Mouse (Mus musculus) spleen, adult 2 months (tissue): ENCODE measurements around the gene Pnpla2. TPM values are rescaled to one million over a fixed set of nuclear protein-coding genes. Genes with fewer than 3 reads are reported as not detected.

ENCODE experiments used
- DNase-seq, 2 experiments: peaks; one replicate each; pipeline versions ENCODE4 v3.0.0 to v3.0.0-alpha.2; 2012 to 2021; ENCODE audit warnings: low spot score in 2 of 2, low read depth in 1 of 2
- H3K27ac ChIP-seq: fragments of 200-500 bp; 2 replicates; pipeline ENCODE4 v1.5.1; 2012; ENCODE audit warnings: low read length, inconsistent platforms; ENCODE audit not compliant: insufficient read depth
- H3K27me3 ChIP-seq: fragments of 200-500 bp; 2 replicates; pipeline ENCODE4 v1.6.1; 2012; ENCODE audit warnings: mild to moderate bottlenecking, moderate library complexity, low read length, inconsistent platforms; ENCODE audit not compliant: control insufficient read depth, insufficient read depth
- H3K36me3 ChIP-seq: fragments of 200-500 bp; 2 replicates; pipeline ENCODE4 v1.6.1; 2012; ENCODE audit warnings: mild to moderate bottlenecking, low read length, inconsistent platforms; ENCODE audit not compliant: control insufficient read depth, insufficient read depth
- H3K4me1 ChIP-seq: fragments of 200-500 bp; 2 replicates; pipeline ENCODE4 v1.6.1; 2011; ENCODE audit warnings: inconsistent platforms; ENCODE audit not compliant: control insufficient read depth, insufficient read depth, insufficient read length
- H3K4me3 ChIP-seq: fragments of 200-500 bp; 2 replicates; pipeline ENCODE4 v1.5.1; 2011; ENCODE audit warnings: mild to moderate bottlenecking, inconsistent platforms; ENCODE audit not compliant: insufficient read depth, insufficient read length; ENCODE audit errors: extremely low read depth
- CTCF ChIP-seq: fragments of 200-500 bp; IDR thresholded peaks from 2 replicates; pipeline ENCODE4 v1.5.1; 2011; ENCODE audit warnings: mild to moderate bottlenecking, inconsistent platforms; ENCODE audit not compliant: insufficient read depth, insufficient read length, insufficient replicate concordance; ENCODE audit errors: extremely low read depth
- POLR2A ChIP-seq: fragments of 200-500 bp; IDR thresholded peaks from 2 replicates; pipeline ENCODE4 v1.6.1; 2011; ENCODE audit warnings: low read depth, low read length, inconsistent platforms
- WGBS: fragments of 180-500 bp; shearing (Covaris S2); methylation state at CpG from one replicate; pipeline ENCODE4 v1.1.7; 2018; 5-methylcytosine and 5-hydroxymethylcytosine counted together
- polyA plus RNA-seq: library from polyadenylated mRNA; depleted of rRNA; stranded (reverse); fragments of >200 nt; gene quantifications from 2 replicates; pipeline ENCODE4 v1.2.3, GENCODE M21; 2012; rRNA removed

The Pnpla2 gene
- polyA plus RNA-seq, 1 experiment = 87.3 TPM

DNA sequence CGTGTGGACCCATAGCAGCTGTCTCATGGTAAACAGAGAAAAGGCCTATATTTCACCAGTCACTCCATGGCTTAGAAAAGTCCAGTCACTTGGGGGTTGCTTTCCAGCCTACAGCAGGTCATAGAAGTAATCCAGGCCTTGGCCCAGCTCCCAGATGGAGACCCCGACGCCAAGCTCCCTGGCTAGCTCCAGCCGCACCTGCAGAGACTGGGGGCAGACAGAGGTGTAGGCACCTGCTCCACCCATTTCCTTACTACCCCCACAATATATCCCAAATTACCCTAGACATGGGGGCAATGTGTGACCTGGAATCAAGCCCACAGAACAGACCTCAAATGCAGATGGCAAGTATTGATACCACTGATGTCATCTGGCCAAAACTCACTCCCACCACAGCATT, 40.9 kb downstream of the Pnpla2 start:
- Histone ChIP-seq H3K27me3 (no peaks in the 10 kb centered on the region), H3K4me1 (no peaks in the 10 kb centered on the region), H3K27ac (no peak overlapping the region), H3K4me3 (no peak overlapping the region), H3K36me3 (peaks cover 4% of the 10 kb centered on the region; the same call in 1 of the 2 replicates)
- DNase-seq = no peak
- WGBS = 97% methylated on average over 4 of the region's 4 CpGs
- TF ChIP-seq CTCF (no peak), POLR2A (no peak)

DNA sequence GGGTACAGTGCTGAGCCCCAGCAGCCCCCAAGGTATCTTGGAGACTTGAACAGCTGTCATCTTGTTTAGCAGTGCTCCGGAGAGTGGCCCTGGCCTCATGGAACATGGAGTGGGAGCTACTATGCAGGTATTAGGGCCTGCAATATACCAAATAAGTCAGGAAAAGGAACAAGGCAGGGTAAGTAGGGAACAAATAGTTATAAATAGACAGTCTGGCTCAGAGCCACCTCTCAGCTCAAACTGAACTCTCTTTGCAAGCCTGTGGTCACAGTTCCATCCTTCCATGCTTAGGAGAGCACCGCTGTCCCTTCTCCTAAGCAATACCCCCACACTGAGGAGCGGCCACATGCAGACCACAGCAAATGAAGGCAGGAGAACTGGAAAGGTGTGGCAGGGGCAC, 42.6 kb downstream of the Pnpla2 start:
- H3K27ac ChIP-seq = no peak overlapping the region
- no peaks in the 10 kb centered on the region for H3K27me3 ChIP-seq
- TF ChIP-seq POLR2A (no peak), CTCF (no peak)
- no peaks in the 10 kb centered on the region for H3K4me1 ChIP-seq
- 84% methylated on average over 3 of the region's 3 CpGs for WGBS
- H3K4me3 ChIP-seq = no peak overlapping the region
- peaks cover 4% of the 10 kb centered on the region; the same call in 1 of the 2 replicates for H3K36me3 ChIP-seq
- no peak for DNase-seq

DNA sequence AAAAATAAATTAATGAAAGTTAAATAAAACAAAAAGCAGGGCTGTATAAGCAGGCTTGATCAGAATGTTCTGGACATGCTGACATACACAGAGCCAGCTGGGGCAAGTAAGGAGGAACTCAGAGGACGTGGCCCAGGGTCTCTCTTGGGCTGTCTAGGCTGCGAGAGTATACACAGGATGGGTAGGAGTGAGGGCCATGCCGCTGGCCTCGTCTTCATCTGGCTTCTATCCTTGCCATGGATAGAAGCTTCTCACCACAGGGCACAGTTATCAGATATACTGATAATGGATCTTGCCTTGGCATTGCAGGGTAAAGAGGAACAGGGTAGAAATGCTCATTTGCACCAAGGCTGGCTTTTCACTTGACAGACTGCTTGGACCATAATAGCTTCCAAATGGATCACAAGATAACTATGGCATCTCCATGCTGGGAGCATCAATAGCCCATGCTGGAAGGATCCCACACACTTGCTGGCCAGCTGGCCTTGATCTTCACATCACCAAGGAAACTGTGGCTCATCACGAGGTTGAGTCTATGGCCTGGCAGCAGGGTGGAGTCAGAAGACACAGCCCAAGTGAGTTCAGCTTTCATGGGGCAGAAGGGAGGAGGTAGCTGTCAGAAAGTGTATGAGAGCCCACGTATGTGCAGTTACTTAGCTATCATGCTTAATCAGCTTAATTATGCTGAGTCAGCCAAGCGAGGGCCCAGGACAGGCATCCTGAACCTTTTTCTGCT, 47.0 kb downstream of the Pnpla2 start:
- DNase-seq = no peak
- Histone ChIP-seq H3K27ac (no peak overlapping the region), H3K4me3 (no peak overlapping the region), H3K4me1 (no peaks in the 10 kb centered on the region), H3K27me3 (no peaks in the 10 kb centered on the region), H3K36me3 (peaks cover 2% of the 10 kb centered on the region; the same call in 1 of the 2 replicates)
- no peak for TF ChIP-seq CTCF
- TF ChIP-seq POLR2A = no peak
- 92% methylated on average over 7 of the region's 7 CpGs for WGBS

DNA sequence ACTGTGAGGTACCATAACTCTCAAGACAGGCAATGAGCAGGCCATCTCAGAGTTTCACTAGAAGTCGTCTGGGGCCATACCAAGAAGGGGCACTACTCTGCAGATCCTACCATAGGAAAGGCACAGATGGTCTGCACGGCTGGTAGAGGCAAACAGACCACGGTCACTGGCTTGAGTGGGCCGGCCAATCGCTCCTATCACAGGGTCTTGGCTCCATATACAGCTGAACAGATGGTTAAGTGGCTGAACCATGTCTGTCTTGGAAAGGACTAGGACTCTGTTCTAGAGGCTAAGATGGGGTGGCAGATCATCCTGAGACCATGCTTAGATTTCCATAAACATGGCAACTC, 47.5 kb downstream of the Pnpla2 start:
- H3K27me3 ChIP-seq = no peaks in the 10 kb centered on the region
- TF ChIP-seq POLR2A (no peak), CTCF (no peak)
- H3K27ac ChIP-seq = no peak overlapping the region
- WGBS = 97% methylated on average over 5 of the region's 5 CpGs
- no peak for DNase-seq
- H3K4me3 ChIP-seq = no peak overlapping the region
- H3K36me3 ChIP-seq = peaks cover 2% of the 10 kb centered on the region; the same call in 1 of the 2 replicates
- no peaks in the 10 kb centered on the region for H3K4me1 ChIP-seq

DNA sequence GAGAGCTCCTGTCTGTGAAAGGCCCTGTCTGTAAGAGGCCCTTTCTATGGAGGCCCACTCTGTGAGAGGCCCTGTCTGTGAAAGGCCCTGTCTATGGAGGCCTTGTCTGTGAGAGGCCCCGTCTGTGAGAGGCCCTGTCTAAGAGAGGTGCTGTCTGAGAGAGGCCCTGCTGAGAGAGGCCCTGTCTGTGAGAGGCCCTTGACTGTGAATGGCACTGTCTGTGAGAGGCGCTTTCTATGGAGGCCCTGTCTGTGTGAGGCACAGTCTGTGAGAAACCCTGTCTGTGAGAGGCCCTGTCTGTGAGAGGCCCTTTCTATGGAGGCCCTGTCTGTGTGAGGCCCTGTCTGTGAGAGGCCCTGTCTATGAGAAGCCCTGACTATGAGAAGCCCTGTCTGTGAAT, 51.3 kb downstream of the Pnpla2 start:
- no peaks in the 10 kb centered on the region for H3K36me3 ChIP-seq
- no peaks in the 10 kb centered on the region for H3K4me1 ChIP-seq
- no peak for DNase-seq
- WGBS = 98% methylated on average over 2 of the region's 2 CpGs
- no peaks in the 10 kb centered on the region for H3K27me3 ChIP-seq
- H3K4me3 ChIP-seq = no peak overlapping the region
- TF ChIP-seq POLR2A = no peak
- TF ChIP-seq CTCF = no peak
- no peak overlapping the region for H3K27ac ChIP-seq

DNA sequence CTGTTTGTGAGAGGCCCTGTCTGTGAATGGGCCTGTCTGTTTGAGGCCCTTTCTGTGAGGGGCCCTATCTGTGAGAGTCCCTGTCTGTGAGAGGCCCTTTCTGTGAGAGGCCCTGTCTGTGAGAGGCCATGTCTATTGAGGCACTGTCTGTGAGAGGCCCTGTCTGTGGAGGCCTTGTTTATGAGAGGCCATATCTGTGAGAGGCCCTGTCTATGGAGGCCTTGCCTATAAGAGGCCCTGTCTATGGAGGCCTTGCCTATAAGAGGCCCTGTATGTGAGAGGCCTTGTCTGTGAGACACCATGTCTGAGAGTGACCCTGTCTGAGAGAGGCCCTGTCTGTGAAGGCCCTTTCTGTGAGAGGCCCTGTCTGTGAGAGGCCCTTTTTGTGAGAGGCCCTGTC, 53.2 kb downstream of the Pnpla2 start:
- Histone ChIP-seq H3K36me3 (0 out of 2 replicates have a peak, but pooled peaks cover 1% of the 10 kb centered on the region), H3K4me1 (no peaks in the 10 kb centered on the region), H3K27ac (no peak overlapping the region), H3K4me3 (no peak overlapping the region), H3K27me3 (no peaks in the 10 kb centered on the region)
- no peak for DNase-seq
- no peak for TF ChIP-seq POLR2A
- TF ChIP-seq CTCF = no peak

DNA sequence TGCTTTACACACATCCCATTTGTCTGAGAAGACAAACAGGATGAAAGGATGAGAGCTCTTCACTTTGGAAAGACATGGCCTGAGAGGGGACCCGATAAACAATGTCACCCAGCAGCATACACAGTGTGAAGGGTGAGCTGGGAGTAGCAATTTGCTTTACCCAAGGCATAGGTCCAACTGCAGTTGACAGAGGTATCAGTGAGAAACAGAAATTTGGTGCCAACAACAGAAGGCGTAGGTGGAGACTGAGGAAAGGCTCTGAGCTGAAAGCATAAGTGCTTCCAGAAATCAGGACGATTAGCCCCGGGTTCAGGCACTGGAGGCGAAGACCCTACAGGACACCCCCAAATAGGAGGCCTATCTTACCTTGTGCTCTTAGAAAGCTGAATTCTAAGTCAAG, 55.2 kb downstream of the Pnpla2 start:
- Histone ChIP-seq H3K36me3 (peaks cover 1% of the 10 kb centered on the region; the same call in 1 of the 2 replicates), H3K4me1 (no peaks in the 10 kb centered on the region), H3K4me3 (no peak overlapping the region), H3K27ac (no peak overlapping the region), H3K27me3 (no peaks in the 10 kb centered on the region)
- no peak for TF ChIP-seq CTCF
- TF ChIP-seq POLR2A = no peak
- 95% methylated on average over 5 of the region's 5 CpGs for WGBS
- no peak for DNase-seq

Other genes with a start within 250 kb of the Pnpla2 start
- 6.8 and 7.4 TPM in 2 replicates for gene Lmntd2, start 241.1 kb upstream of the Pnpla2 start, polyA plus RNA-seq
- gene Rassf7, start 239.3 kb upstream of the Pnpla2 start, polyA plus RNA-seq = 13.0 and 18.4 TPM in 2 replicates
- 29.3 and 31.4 TPM in 2 replicates for gene Phrf1, start 226.4 kb upstream of the Pnpla2 start, polyA plus RNA-seq
- 105 and 160 TPM in 2 replicates for gene Irf7, start 188.7 kb upstream of the Pnpla2 start, polyA plus RNA-seq
- 0.14 and 0.15 TPM in 2 replicates for gene Cdhr5, start 178.4 kb upstream of the Pnpla2 start, polyA plus RNA-seq
- 1.6 and 4.5 TPM in 2 replicates for gene Sct, start 176.1 kb upstream of the Pnpla2 start, polyA plus RNA-seq
- gene Drd4, start 163.2 kb upstream of the Pnpla2 start, polyA plus RNA-seq = 0.09 and 0.22 TPM in 2 replicates
- 15.3 and 15.9 TPM in 2 replicates for gene Deaf1, start 127.5 kb upstream of the Pnpla2 start, polyA plus RNA-seq
- 32.4 and 37.0 TPM in 2 replicates for gene Tmem80, start 127.5 kb upstream of the Pnpla2 start, polyA plus RNA-seq
- 2.5 TPM in 2 replicates for gene Eps8l2, start 116.3 kb upstream of the Pnpla2 start, polyA plus RNA-seq
- gene Taldo1, start 63.0 kb upstream of the Pnpla2 start, polyA plus RNA-seq = 155 and 184 TPM in 2 replicates
- gene Gatd1, start 41.1 kb upstream of the Pnpla2 start, polyA plus RNA-seq = 56.7 and 72.5 TPM in 2 replicates
- gene Cend1, start 25.7 kb upstream of the Pnpla2 start, polyA plus RNA-seq = 0.08 and 0.11 TPM in 2 replicates
- gene Slc25a22, start 17.3 kb upstream of the Pnpla2 start, polyA plus RNA-seq = 66.2 and 89.4 TPM in 2 replicates
- 20.4 and 31.0 TPM in 2 replicates for gene Pidd1, start 11.2 kb upstream of the Pnpla2 start, polyA plus RNA-seq
- 645 and 662 TPM in 2 replicates for gene Rplp2, start 7.8 kb upstream of the Pnpla2 start, polyA plus RNA-seq
- gene Cracr2b, start 5.9 kb downstream of the Pnpla2 start, polyA plus RNA-seq = 14.4 and 17.7 TPM in 2 replicates
- gene Cd151, start 12.2 kb downstream of the Pnpla2 start, polyA plus RNA-seq = 89.5 and 114 TPM in 2 replicates
- 20.5 and 23.5 TPM in 2 replicates for gene Polr2l, start 19.9 kb downstream of the Pnpla2 start, polyA plus RNA-seq
- gene Tspan4, start 20.0 kb downstream of the Pnpla2 start, polyA plus RNA-seq = 97.6 and 109 TPM in 2 replicates
- 13.8 and 14.6 TPM in 2 replicates for gene Chid1, start 84.7 kb downstream of the Pnpla2 start, polyA plus RNA-seq
- gene Ap2a2, start 107.0 kb downstream of the Pnpla2 start, polyA plus RNA-seq = 26.3 and 28.9 TPM in 2 replicates
- 0.06 and 0.08 TPM in 2 replicates for gene Muc6, start 200.1 kb downstream of the Pnpla2 start, polyA plus RNA-seq
- gene Muc2, start 235.1 kb downstream of the Pnpla2 start, polyA plus RNA-seq = 0.36 and 1.0 TPM in 2 replicates